Mouse (Mus musculus): Measurements from ENCODE around the gene Tbc1d5. TPM values are rescaled to one million over a fixed set of nuclear protein-coding genes. Genes with fewer than 3 reads are reported as not detected.
"Not testable (repeated sequence)": the region's sequence is repeated elsewhere in the genome, so short reads cannot be mapped to it uniquely, and the experiment has no call there.

The Tbc1d5 gene
- polyA plus RNA-seq, 1 experiment: 18.5 TPM

DNA sequence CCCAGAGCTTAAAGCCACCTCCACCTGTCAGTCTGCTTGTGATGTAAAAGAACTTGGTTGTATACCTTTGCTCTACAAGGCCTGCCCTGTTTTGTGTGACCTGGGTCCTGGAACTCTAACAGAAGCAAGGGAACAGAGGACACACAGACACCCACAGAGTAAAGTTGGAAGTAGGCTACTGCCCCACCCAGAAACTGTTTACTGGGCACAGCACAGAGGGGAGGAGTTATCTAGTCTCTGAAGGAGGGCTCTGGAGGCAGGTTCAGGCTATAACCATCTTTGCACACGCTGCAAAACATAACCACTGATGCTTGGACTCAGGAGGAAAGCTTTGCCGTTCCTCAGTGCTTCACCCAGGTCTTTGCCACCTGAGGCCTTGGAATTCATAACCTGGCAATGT, 448.3 kb downstream of the Tbc1d5 start:
- Histone ChIP-seq H3K4me1 (ENCODE audit: control insufficient read depth, insufficient read depth, low read length) (peaks cover 2% of the 10 kb centered on the region; the same call in 1 of the 2 replicates), H3K36me3 (ENCODE audit: control insufficient read depth, insufficient read depth, low read length) (no peaks in the 10 kb centered on the region), H3K27ac (ENCODE audit: control insufficient read depth, insufficient read depth, low read depth, low read length) (no peak overlapping the region), H3K27me3 (ENCODE audit: control insufficient read depth, insufficient read depth, low read length) (no peaks in the 10 kb centered on the region), H3K4me3 (ENCODE audit: control insufficient read depth, low read depth, low read length) (peak overlapping the region; percentile 55)
- TF ChIP-seq CTCF (IDR thresholded peaks at IDR 0.05; ENCODE audit: control insufficient read depth, insufficient read depth, insufficient replicate concordance, low read depth, low read length) (no peak), POLR2A (IDR thresholded peaks at IDR 0.05; ENCODE audit: control insufficient read depth, low read depth, low read length) (no peak)

DNA sequence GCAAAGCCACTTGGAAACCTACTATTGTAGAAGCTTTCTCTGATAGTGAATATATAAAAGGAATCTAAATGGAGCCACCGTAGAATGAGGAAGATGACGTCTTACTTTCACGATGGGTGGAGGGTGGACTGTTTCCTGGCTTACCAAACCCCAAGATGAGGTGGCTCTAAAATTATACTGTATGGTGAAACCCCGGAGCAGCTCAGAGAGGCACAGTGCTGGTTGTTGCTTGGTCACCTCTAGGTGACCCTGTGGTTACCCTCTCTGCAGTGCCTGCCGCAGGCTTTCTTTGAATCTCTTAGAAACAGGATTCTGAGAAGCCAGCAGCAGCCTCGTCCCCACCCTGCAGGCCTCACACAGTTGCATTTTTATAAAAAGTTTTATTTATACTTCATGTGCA, 449.6 kb downstream of the Tbc1d5 start:
- Histone ChIP-seq H3K27me3 (ENCODE audit: control insufficient read depth, insufficient read depth, low read length) (no peaks in the 10 kb centered on the region), H3K36me3 (ENCODE audit: control insufficient read depth, insufficient read depth, low read length) (no peaks in the 10 kb centered on the region), H3K4me3 (ENCODE audit: control insufficient read depth, low read depth, low read length) (no peak overlapping the region), H3K27ac (ENCODE audit: control insufficient read depth, insufficient read depth, low read depth, low read length) (no peak overlapping the region), H3K4me1 (ENCODE audit: control insufficient read depth, insufficient read depth, low read length) (no peaks in the 10 kb centered on the region)
- TF ChIP-seq POLR2A (IDR thresholded peaks at IDR 0.05; ENCODE audit: control insufficient read depth, low read depth, low read length): no peak
- no peak for TF ChIP-seq CTCF (IDR thresholded peaks at IDR 0.05; ENCODE audit: control insufficient read depth, insufficient read depth, insufficient replicate concordance, low read depth, low read length)

DNA sequence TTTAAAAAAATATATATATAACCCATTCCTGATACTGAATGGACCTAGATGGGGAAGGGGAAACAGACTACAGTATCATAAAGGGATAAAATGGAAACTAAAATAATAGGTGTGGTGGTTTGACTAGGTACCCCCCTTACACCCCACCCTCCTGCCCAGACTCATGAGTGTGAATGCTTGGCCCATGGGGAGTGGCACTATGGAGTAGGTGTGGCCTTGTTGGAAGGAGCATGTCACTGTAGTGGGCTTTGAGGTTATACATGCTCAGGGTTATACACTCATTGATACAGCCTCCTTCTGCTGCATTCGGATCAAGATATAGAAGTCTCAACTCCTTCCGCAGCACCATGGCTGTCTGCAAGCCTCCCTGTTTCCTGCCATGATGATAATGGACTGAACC, 450.1 kb downstream of the Tbc1d5 start:
- Histone ChIP-seq H3K27ac (ENCODE audit: control insufficient read depth, insufficient read depth, low read depth, low read length) (no peak overlapping the region), H3K27me3 (ENCODE audit: control insufficient read depth, insufficient read depth, low read length) (no peaks in the 10 kb centered on the region), H3K4me3 (ENCODE audit: control insufficient read depth, low read depth, low read length) (no peak overlapping the region), H3K36me3 (ENCODE audit: control insufficient read depth, insufficient read depth, low read length) (no peaks in the 10 kb centered on the region), H3K4me1 (ENCODE audit: control insufficient read depth, insufficient read depth, low read length) (no peaks in the 10 kb centered on the region)
- no peak for TF ChIP-seq CTCF (IDR thresholded peaks at IDR 0.05; ENCODE audit: control insufficient read depth, insufficient read depth, insufficient replicate concordance, low read depth, low read length)
- TF ChIP-seq POLR2A (IDR thresholded peaks at IDR 0.05; ENCODE audit: control insufficient read depth, low read depth, low read length): no peak

DNA sequence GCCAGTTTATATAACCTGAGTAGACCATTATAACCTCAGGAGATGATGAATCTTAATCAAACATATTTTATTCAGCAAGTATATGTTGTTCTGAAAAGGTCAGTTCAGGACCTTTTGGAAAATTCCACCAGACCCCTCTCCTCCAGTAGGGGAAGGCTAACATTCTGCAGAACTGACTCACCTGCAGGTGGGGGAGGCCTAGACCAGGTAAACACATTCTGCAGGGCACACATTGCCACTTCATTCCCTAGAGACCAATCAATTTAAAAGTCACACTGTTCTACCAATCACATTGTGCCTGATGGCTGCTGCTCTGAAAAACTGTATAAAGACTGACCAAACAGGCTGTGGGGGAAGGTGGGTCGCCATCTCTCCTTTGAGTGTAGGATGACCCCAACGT, 452.9 kb downstream of the Tbc1d5 start:
- Histone ChIP-seq H3K27ac (ENCODE audit: control insufficient read depth, insufficient read depth, low read depth, low read length) (no peak overlapping the region), H3K36me3 (ENCODE audit: control insufficient read depth, insufficient read depth, low read length) (no peaks in the 10 kb centered on the region), H3K4me1 (ENCODE audit: control insufficient read depth, insufficient read depth, low read length) (no peaks in the 10 kb centered on the region), H3K27me3 (ENCODE audit: control insufficient read depth, insufficient read depth, low read length) (no peaks in the 10 kb centered on the region), H3K4me3 (ENCODE audit: control insufficient read depth, low read depth, low read length) (no peak overlapping the region)
- TF ChIP-seq POLR2A (IDR thresholded peaks at IDR 0.05; ENCODE audit: control insufficient read depth, low read depth, low read length) (no peak), CTCF (IDR thresholded peaks at IDR 0.05; ENCODE audit: control insufficient read depth, insufficient read depth, insufficient replicate concordance, low read depth, low read length) (no peak)

DNA sequence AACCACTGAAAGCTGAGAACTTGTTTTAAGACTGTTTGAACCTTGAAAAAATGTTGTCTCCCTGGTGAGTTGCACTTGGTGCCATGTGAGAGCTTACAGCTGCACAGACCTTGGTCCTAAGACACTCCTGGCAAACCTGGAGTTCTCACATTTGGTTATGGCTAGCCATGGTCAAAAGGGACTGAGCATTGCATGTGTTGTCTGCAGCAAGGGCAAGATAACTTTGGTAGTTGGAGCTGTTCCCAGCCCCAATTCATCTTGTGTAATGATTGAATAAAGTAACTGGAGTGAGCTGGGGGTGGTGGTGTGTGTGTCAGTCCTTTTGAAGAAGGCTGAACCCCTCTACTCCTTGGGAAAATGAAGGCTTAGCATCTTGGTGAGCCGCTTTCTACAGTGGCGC, 454.8 kb downstream of the Tbc1d5 start:
- no peak overlapping the region for H3K27ac ChIP-seq (ENCODE audit: control insufficient read depth, insufficient read depth, low read depth, low read length)
- TF ChIP-seq POLR2A (IDR thresholded peaks at IDR 0.05; ENCODE audit: control insufficient read depth, low read depth, low read length) (no peak), CTCF (IDR thresholded peaks at IDR 0.05; ENCODE audit: control insufficient read depth, insufficient read depth, insufficient replicate concordance, low read depth, low read length) (no peak)
- H3K4me1 ChIP-seq (ENCODE audit: control insufficient read depth, insufficient read depth, low read length): no peaks in the 10 kb centered on the region

DNA sequence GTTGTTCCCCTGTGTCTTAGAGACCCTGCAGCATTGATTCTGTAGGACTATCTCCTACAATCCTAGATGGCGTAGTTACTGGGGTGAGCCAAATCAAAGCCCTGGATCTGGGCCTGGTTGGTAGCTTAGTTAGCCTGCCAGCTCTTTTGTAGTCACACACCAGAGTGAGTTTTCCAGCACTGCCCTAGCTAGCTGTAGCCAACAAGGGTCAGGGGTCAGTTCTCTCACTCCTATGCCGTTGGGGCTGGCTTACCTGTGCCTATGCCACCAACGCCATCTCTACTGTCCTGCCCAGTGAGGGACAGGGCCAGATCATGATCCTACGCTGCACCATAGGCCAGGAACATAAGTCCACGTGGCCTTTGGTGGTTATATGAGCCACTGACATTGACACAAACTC, 461.6 kb downstream of the Tbc1d5 start:
- Histone ChIP-seq H3K36me3 (ENCODE audit: control insufficient read depth, insufficient read depth, low read length) (no peaks in the 10 kb centered on the region), H3K4me3 (ENCODE audit: control insufficient read depth, low read depth, low read length) (no peak overlapping the region), H3K27me3 (ENCODE audit: control insufficient read depth, insufficient read depth, low read length) (no peaks in the 10 kb centered on the region), H3K4me1 (ENCODE audit: control insufficient read depth, insufficient read depth, low read length) (no peaks in the 10 kb centered on the region), H3K27ac (ENCODE audit: control insufficient read depth, insufficient read depth, low read depth, low read length) (no peak overlapping the region)
- TF ChIP-seq POLR2A (IDR thresholded peaks at IDR 0.05; ENCODE audit: control insufficient read depth, low read depth, low read length): no peak
- TF ChIP-seq CTCF (IDR thresholded peaks at IDR 0.05; ENCODE audit: control insufficient read depth, insufficient read depth, insufficient replicate concordance, low read depth, low read length): no peak

More for the DNA sequence above, 454.8 kb downstream of the Tbc1d5 start:
- Histone ChIP-seq H3K4me3 (ENCODE audit: control insufficient read depth, low read depth, low read length) (no peak overlapping the region), H3K27me3 (ENCODE audit: control insufficient read depth, insufficient read depth, low read length) (no peaks in the 10 kb centered on the region), H3K36me3 (ENCODE audit: control insufficient read depth, insufficient read depth, low read length) (no peaks in the 10 kb centered on the region)

DNA sequence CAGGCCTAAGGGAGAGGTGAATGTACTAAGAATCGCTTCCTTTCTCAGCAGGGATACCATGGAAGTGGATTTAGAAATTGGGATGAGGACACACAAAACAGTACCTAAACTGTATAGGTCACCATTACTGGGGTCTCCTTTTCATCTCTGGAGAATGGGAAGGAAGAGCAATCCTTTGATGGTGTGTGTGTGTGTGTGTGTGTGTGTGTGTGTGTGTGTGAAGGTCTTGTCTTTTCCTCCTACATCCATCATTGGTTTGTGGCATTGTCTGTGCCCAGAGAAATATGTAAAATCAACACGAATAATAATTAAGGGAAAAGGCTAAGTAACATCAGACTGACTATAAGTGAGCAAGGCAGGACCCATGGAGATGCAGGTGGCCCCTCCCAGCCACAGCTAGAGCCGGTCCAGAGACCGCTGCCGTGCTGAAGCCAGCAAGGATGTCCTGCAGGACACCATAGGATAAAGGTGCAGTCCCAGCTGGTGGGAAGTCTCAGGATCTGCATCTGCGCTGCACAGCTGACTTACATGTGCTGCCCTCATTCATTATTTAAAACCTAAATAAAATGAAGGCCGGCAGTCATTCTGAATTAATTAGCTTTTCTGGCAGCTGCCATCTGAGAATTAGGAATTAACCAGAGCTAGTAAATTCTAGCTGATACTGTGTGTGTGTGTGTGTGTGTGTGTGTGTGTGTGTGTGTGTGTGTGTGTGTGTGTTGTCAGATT, 468.5 kb downstream of the Tbc1d5 start:
- Histone ChIP-seq H3K36me3 (ENCODE audit: control insufficient read depth, insufficient read depth, low read length) (no peaks in the 10 kb centered on the region), H3K27me3 (ENCODE audit: control insufficient read depth, insufficient read depth, low read length) (no peaks in the 10 kb centered on the region), H3K27ac (ENCODE audit: control insufficient read depth, insufficient read depth, low read depth, low read length) (no peak overlapping the region), H3K4me3 (ENCODE audit: control insufficient read depth, low read depth, low read length) (no peak overlapping the region), H3K4me1 (ENCODE audit: control insufficient read depth, insufficient read depth, low read length) (no peaks in the 10 kb centered on the region)
- no peak for TF ChIP-seq POLR2A (IDR thresholded peaks at IDR 0.05; ENCODE audit: control insufficient read depth, low read depth, low read length)
- no peak for TF ChIP-seq CTCF (IDR thresholded peaks at IDR 0.05; ENCODE audit: control insufficient read depth, insufficient read depth, insufficient replicate concordance, low read depth, low read length)

DNA sequence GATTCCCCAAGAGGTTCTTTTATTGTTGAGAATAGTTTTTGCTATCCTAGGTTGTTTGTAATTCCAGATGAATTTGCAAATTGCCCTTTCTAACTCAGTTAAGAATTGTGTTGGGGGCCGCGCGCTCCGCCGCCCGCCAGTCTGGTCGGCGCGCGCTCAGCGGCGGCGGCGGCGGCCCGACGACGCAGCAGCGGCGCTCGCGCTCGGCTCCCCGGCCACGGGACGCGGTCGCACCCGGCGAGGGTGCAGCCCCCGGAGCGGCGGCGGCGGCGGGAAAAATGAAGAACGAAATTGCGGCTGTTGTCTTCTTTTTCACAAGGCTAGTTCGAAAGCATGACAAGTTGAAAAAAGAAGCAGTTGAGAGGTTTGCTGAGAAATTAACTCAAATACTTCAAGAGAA, 480.7 kb downstream of the Tbc1d5 start:
- H3K4me3 ChIP-seq (ENCODE audit: control insufficient read depth, low read depth, low read length); H3K27me3 ChIP-seq (ENCODE audit: control insufficient read depth, insufficient read depth, low read length); H3K36me3 ChIP-seq (ENCODE audit: control insufficient read depth, insufficient read depth, low read length); H3K4me1 ChIP-seq (ENCODE audit: control insufficient read depth, insufficient read depth, low read length); H3K27ac ChIP-seq (ENCODE audit: control insufficient read depth, insufficient read depth, low read depth, low read length): not testable (repeated sequence)

All from testis, adult 2 months (tissue).